Mouse (Mus musculus) left cerebral cortex, adult 9 months (tissue): Measurements from ENCODE around the gene Pdlim4.

ENCODE experiments used
- DNase-seq, 2 experiments: peaks; one replicate each; pipeline ENCODE4 v3.0.0; 2022; ENCODE audit warnings: low spot score in 2 of 2

The Pdlim4 gene

GRCm38 (mm10) chr11:54068520-54069371 lies at the start of gene Pdlim4:
TSS of gene Pdlim4 (minus strand) at chr11:54069014.
- DNase-seq = no peak

- no peak for DNase-seq
These were observed 48.3 kb upstream of the Pdlim4 start for GRCm38 (mm10) chr11:54117096-54117495.

GRCm38 (mm10) chr11:54116406-54116805 lies 47.6 kb upstream of the Pdlim4 start:
- DNase-seq = no peak

GRCm38 (mm10) chr11:54115911-54116310 lies 47.1 kb upstream of the Pdlim4 start:
- no peak for DNase-seq

GRCm38 (mm10) chr11:54115301-54115700 lies 46.5 kb upstream of the Pdlim4 start:
- no peak for DNase-seq

DNA sequence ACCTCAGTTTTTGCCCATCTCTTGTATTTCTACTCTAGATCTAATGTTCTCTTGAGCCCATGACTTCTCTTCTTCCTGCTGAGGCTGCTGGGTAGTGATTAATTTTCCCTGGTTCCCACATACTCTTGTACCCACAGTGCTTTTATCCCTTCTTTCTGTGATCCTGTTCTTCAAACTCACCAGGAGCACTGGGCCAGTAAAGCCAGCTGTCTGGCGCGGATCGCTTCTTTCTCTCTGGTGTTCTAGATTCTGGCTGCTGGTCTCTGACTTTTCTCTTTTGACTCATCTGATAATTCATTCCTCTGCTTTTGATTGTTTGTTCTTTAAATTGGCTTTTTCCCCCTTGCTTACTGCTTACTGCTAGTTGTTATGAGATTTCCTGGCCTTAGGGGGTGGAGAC lies 45.9 kb upstream of the Pdlim4 start:
- no peak for DNase-seq

- DNase-seq = no peak
These were observed 44.5 kb upstream of the Pdlim4 start for GRCm38 (mm10) chr11:54113352-54113751.

- DNase-seq = peak; percentile 89 to 90
These were observed 44.1 kb upstream of the Pdlim4 start for GRCm38 (mm10) chr11:54112920-54113319.

DNA sequence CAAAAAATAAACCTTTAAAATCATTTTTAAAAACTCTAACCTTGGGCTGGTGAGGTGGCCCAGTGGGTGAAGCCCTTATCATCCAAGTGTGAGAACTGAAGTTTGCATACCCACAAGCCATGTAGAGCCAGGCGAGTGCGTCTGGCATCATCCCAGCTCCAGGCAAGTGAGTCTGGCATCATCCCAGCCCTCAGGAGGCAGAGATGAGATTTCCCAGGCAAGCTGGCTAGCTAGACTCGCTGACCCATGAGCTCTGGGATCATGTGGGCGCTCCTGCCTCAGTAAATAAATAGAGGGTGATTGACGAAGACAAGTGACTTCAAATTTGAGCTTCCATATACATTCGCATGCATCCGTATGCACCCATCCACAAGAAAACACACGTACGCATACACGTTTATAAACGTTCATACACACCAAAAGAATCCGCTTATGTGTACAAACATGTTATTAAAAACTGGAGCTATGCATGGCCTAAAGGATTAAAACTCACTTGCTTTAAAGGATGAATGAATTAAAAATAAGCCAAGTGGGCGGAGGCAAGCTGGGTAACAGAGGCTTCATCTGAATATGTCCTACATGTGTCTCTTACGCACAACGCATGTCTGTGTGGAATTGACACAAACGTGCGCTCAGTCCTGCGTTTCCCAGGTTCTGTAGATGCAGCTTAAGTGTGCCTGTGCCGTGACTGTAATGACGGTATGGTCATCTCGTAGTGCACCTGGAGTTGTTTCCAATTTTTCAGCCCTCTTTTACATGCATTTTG lies 43.3 kb upstream of the Pdlim4 start:
- DNase-seq = no peak

DNA sequence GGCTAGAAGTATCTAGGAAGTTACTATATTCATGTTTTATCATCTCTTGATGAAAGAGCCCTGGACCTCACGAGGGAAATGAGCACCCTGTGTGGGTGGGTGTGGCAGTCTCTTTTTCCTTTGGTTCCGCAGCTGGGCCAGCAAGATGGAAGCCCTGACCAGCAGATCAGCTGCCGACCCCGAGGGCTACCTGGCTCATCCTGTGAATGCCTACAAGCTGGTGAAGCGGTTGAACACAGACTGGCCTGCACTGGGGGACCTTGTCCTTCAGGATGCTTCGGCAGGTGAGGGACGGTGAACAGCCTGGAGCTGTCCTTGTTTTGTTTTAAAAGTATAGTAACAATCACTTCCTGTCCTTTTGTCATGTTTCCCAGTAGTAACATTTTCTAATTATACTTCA lies 42.5 kb upstream of the Pdlim4 start:
- DNase-seq = no peak

- DNase-seq = no peak
These were observed 40.1 kb upstream of the Pdlim4 start for GRCm38 (mm10) chr11:54108894-54109293.

- no peak for DNase-seq
These were observed 39.3 kb upstream of the Pdlim4 start for GRCm38 (mm10) chr11:54108131-54108530.

DNA sequence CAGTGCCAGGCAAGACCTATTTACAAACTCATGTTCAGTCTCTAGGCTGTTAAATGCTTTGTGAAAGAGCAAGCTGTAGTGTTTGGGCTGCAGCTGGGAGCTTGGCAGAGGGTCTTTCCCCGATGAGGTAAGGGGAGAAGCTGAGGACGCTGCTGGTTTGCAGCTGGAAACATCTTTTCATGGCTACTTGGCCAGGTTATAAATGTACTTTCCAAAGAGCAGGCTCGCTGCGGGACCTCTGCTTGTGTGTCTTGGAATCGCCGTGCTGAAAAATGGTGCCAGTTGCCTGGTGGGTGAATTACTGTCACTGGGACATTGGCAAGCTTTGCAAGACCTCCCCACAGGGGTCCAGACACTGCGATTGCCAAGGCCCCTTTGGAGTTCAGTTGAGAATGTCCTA lies 38.4 kb upstream of the Pdlim4 start:
- no peak for DNase-seq

GRCm38 (mm10) chr11:54106676-54107075 lies 37.9 kb upstream of the Pdlim4 start:
- no peak for DNase-seq

DNA sequence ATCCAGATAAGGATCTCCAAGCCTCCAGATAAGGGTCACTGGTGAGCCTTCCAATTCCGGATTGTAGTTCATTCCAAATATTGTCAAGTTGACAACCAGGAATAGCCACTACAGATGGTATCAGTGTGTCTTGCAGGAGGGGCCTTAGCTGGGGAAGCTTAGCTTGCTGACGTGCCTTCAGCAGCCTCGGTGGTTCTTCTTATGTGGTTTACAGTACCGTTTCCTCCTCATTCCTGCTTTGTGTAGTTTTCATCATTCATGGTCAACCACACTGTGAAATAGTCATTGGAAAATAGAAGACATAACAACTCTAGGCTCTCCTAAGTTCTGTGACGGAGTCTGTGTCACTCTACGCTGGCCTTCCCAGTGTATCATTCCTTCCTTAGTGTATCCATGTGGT lies 36.2 kb upstream of the Pdlim4 start:
- DNase-seq = no peak

- no peak for DNase-seq
These were observed 34.1 kb upstream of the Pdlim4 start for GRCm38 (mm10) chr11:54102706-54103449.

DNA sequence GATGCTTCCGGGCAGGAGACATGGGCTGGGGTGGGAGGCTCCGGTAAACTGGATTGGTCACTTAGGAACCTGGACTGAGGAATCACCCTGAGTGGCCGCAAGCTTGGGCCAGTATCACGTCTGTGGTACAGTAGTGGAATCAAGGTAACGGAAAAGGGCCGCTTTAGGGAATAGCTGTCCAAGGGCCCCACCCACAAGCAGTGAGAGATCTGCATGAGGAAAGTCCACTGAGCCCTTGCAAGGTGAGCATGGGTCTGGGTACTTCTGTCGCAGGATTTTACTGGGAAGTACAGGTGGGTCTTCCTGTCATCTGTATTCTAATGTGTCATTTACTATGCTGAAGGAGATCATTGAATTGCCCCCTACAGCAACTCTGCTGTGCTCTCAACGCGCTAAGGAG lies 32.9 kb upstream of the Pdlim4 start:
- DNase-seq = no peak

- DNase-seq = peak in 1 of 2 experiments; percentile 31
These were observed 32.1 kb upstream of the Pdlim4 start for GRCm38 (mm10) chr11:54100692-54101591.

DNA sequence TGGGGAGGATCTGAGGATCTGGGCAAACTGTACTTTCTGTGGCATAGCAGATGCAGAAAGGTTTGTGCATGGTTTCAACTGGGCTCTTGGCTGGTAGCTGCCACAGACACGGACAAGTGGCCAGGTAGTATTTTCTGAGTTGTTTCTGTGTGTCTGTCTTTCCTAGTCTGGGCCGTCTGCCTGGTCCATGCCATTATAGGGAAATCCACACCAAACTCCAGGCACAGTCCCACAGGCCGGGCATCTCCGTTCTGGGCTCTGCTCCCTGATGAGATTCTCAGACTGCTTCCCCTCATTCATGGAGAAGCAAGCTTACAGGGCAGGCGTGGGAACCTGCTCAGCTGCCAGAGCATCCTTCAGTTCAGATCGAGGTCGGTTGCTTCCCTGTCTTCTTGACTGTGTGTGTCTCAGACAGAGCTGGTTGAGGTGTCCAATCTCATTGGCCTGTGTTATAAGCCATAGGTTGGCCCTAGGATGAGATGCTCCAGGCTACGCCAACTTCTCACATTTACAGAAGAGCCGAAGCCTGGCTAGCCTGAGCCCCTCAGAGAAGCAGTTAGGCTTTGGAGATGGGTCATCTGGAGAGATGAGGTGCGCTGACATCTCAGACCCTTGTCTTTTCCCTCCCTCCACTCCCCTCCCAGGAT lies 31.4 kb upstream of the Pdlim4 start, which contains the start of gene P4ha2:
P4ha2 (plus strand) TSS at position 51 of the 647 bp plus-strand sequence.
- DNase-seq = no peak

DNA sequence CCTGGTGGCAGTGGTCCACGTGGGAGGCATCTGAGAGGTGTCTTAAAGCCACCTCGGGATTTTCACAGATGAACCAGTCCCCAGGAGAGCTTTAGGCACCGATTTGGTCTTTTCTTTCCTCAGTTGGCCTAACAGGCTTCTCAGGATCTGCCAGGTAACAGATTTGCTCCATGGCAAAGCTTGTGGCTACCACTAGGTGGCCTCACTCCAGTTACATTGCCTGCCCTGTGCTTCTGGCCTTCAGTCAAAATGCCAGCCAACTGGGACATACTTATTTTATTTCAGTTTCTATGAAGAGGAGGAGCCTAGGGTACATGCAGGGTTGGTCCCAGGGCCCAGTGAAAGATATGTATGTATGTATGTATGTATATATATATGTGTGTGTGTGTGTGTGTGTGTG lies 24.2 kb upstream of the Pdlim4 start:
- DNase-seq = no peak

- no peak for DNase-seq
These were observed 23.4 kb upstream of the Pdlim4 start for GRCm38 (mm10) chr11:54092188-54092587.
